Mouse (Mus musculus): ENCODE results near the gene Tgfb2.

The Tgfb2 gene

GRCm38 (mm10) chr1:186705915-186706248 lies at the start of gene Tgfb2:
Gene Tgfb2, minus strand, starts transcription at chr1:186705989.
- no peak for DNase-seq

- DNase-seq: no peak
These were observed 44.0 kb upstream of the Tgfb2 start for GRCm38 (mm10) chr1:186749675-186750283.

- DNase-seq: peak; percentile 86
These were observed 43.2 kb upstream of the Tgfb2 start, which contains the start of gene Rrp15 for GRCm38 (mm10) chr1:186748724-186749653. Gene Rrp15, minus strand, starts transcription at chr1:186749358.

- no peak for DNase-seq
These were observed 34.0 kb upstream of the Tgfb2 start for GRCm38 (mm10) chr1:186739828-186740227.

GRCm38 (mm10) chr1:186735537-186735936 lies 29.7 kb upstream of the Tgfb2 start:
- DNase-seq: no peak

GRCm38 (mm10) chr1:186733052-186733451 lies 27.3 kb upstream of the Tgfb2 start:
- DNase-seq: no peak

- no peak for DNase-seq
These were observed 23.0 kb upstream of the Tgfb2 start for GRCm38 (mm10) chr1:186728778-186729177.

- no peak for DNase-seq
These were observed 20.3 kb upstream of the Tgfb2 start for GRCm38 (mm10) chr1:186726117-186726516.

- DNase-seq: no peak
These were observed 16.5 kb upstream of the Tgfb2 start for GRCm38 (mm10) chr1:186722299-186722698.

GRCm38 (mm10) chr1:186721846-186722245 lies 16.1 kb upstream of the Tgfb2 start:
- DNase-seq: peak; percentile 89

GRCm38 (mm10) chr1:186721166-186721565 lies 15.4 kb upstream of the Tgfb2 start:
- no peak for DNase-seq

- DNase-seq: no peak
These were observed 13.9 kb upstream of the Tgfb2 start for GRCm38 (mm10) chr1:186719708-186720107.

- no peak for DNase-seq
These were observed 13.1 kb upstream of the Tgfb2 start for GRCm38 (mm10) chr1:186718881-186719280.

- DNase-seq: no peak
These were observed 9.4 kb upstream of the Tgfb2 start for GRCm38 (mm10) chr1:186714980-186715896.

- no peak for DNase-seq
These were observed 8.4 kb upstream of the Tgfb2 start for GRCm38 (mm10) chr1:186714215-186714614.

- DNase-seq: peak; percentile 62
These were observed 7.1 kb upstream of the Tgfb2 start for GRCm38 (mm10) chr1:186712802-186713471.

- peak; percentile 70 for DNase-seq
These were observed 430 bp downstream of the Tgfb2 start for GRCm38 (mm10) chr1:186705203-186705914.

- DNase-seq: peak; percentile 34
These were observed 1.6 kb downstream of the Tgfb2 start for GRCm38 (mm10) chr1:186703980-186704701.

GRCm38 (mm10) chr1:186703256-186703979 lies 2.4 kb downstream of the Tgfb2 start:
- DNase-seq: no peak
